Mouse (Mus musculus) neural tube, embryonic 13.5 days (tissue): ENCODE measurements around the gene Mon2. TPM values are rescaled to one million over a fixed set of nuclear protein-coding genes. Genes with fewer than 3 reads are reported as not detected.
"Not testable (repeated sequence)": the region's sequence is repeated elsewhere in the genome, so short reads cannot be mapped to it uniquely, and the experiment has no call there.

ENCODE experiments used
- ATAC-seq: fragments of 200-750 bp; cut with Nextera tagmentation; 2 replicates; pipeline ENCODE4 v1.8.0; 2017; ENCODE audit warnings: low read depth, mild to moderate bottlenecking, moderate TSS enrichment, moderate library complexity
- H3K27ac ChIP-seq: fragments of 300-500 bp; sonication (generic); replicated peaks from 2 replicates; pipeline ENCODE4 v1.5.1; 2015; ENCODE audit warnings: moderate library complexity, mild to moderate bottlenecking, inconsistent platforms
- H3K27me3 ChIP-seq: fragments of 300-500 bp; sonication (generic); 2 replicates; pipeline ENCODE4 v1.6.1; 2015; ENCODE audit warnings: mild to moderate bottlenecking, inconsistent platforms
- H3K36me3 ChIP-seq: fragments of 300-500 bp; sonication (generic); 2 replicates; pipeline ENCODE4 v1.6.1; 2015; ENCODE audit warnings: mild to moderate bottlenecking, inconsistent platforms
- H3K4me1 ChIP-seq: fragments of 300-500 bp; sonication (generic); replicated peaks from 2 replicates; pipeline ENCODE4 v1.6.1; 2015; ENCODE audit warnings: inconsistent platforms
- H3K4me2 ChIP-seq: fragments of 300-500 bp; sonication (generic); 2 replicates; pipeline ENCODE4 v1.6.1; 2015; ENCODE audit warnings: inconsistent platforms, mild to moderate bottlenecking, moderate library complexity
- H3K4me3 ChIP-seq: fragments of 300-500 bp; sonication (generic); 2 replicates; pipeline ENCODE4 v1.5.1; 2015; ENCODE audit warnings: mild to moderate bottlenecking, inconsistent platforms
- H3K9ac ChIP-seq: fragments of 300-500 bp; sonication (generic); 2 replicates; pipeline ENCODE4 v1.6.1; 2015; ENCODE audit warnings: moderate library complexity, mild to moderate bottlenecking, inconsistent platforms
- H3K9me3 ChIP-seq: fragments of 300-500 bp; sonication (generic); 2 replicates; pipeline ENCODE4 v1.6.1; 2016; ENCODE audit warnings: inconsistent platforms
- WGBS: fragments of 180-500 bp; shearing (Covaris S2); methylation state at CpG from one replicate; pipeline ENCODE4 v1.1.7; 2015; 5-methylcytosine and 5-hydroxymethylcytosine counted together
- polyA plus RNA-seq: library from polyadenylated mRNA; unstranded; fragments of >200 nt; fragmentation: Nextera tagmentation; extraction: Ambion mirVana; gene quantifications from 2 replicates; pipeline ENCODE4 v1.2.1, GENCODE M21; 2015

Gene Mon2
- polyA plus RNA-seq, 1 experiment from 2014 or later = 26.7 TPM

DNA sequence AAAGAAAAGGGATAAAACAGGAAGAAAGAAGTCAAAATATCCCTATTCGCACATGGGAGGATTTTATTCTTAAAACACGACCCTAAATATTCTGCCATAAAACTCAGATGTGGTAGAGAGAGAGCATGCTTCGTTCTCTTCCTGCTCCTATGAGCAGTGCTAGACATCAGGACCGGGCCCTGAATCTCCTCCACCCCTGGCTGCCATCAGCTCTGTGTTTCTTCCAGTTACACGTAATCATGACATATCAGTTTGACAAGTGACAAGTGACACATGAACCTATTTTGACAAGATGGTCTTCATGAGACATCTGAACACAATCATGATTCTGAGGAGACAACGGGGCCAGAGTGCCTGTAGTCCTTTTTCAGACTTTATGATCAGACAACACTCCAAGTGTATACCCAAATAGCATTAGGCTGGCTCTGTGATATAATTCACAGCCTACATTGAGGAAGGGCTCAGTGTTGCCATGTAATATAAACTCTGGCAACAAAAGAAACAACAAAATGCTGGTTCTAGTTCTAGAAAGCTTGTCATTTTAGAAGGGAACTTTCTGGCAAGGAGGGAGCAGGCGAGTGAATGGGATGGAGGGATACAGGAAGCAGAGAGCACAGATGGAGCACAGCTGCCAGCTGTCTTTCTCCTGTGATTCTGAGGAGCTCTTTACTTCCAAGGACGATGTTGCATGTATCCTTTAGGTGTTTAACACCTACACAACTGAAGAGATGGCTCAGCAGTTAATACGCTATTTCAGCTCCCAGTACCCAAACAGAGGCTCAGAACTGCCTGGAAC lies 20.9 kb downstream of the Mon2 start:
- ATAC-seq = no peak
- Histone ChIP-seq H3K4me1 (peaks cover 4% of the 10 kb centered on the region; the same call in 1 of the 2 replicates), H3K36me3 (peaks cover 18% of the 10 kb centered on the region), H3K9ac (no peak overlapping the region), H3K27ac (no peak overlapping the region), H3K9me3 (no peaks in the 10 kb centered on the region), H3K4me2 (no peak overlapping the region), H3K27me3 (no peaks in the 10 kb centered on the region), H3K4me3 (no peak overlapping the region)
- WGBS = 88% methylated on average over 9 of the region's 9 CpGs

GRCm38 (mm10) chr10:123053557-123053956 lies 22.7 kb downstream of the Mon2 start:
- Histone ChIP-seq H3K4me3 (no peak overlapping the region), H3K9ac (no peak overlapping the region), H3K36me3 (peaks cover 25% of the 10 kb centered on the region), H3K9me3 (no peaks in the 10 kb centered on the region), H3K4me2 (no peak overlapping the region), H3K4me1 (peaks cover 4% of the 10 kb centered on the region; the same call in 1 of the 2 replicates), H3K27ac (no peak overlapping the region), H3K27me3 (no peaks in the 10 kb centered on the region)
- WGBS = 89% methylated on average over 4 of the region's 4 CpGs
- ATAC-seq = no peak

- no peak for ATAC-seq
- WGBS = 79% methylated on average over 7 of the region's 7 CpGs
- no peak overlapping the region for H3K27ac ChIP-seq
Measured at GRCm38 (mm10) chr10:123052021-123052420, 24.3 kb downstream of the Mon2 start.

DNA sequence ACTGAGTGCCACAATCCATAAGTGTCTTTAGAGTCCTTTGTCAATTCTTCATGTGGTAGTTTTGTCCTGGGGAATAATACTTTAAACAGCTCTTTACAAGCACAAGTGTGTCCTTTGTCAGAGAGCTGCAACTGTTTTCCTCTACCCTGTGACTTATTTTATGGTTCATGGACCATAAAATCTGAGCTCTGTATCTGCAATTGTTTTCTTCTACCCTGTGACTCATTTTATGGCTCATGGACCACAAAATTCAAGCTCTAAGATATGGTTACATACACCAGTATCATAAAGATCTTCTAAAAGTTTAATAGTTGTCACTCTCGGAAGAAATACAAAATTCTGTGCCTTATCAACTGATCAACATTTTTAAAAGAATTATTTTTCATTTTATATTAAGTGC lies 27.6 kb downstream of the Mon2 start:
- Histone ChIP-seq H3K27me3 (no peaks in the 10 kb centered on the region), H3K4me1 (no peaks in the 10 kb centered on the region), H3K9me3 (no peaks in the 10 kb centered on the region), H3K9ac (no peak overlapping the region), H3K27ac (no peak overlapping the region), H3K4me2 (no peak overlapping the region), H3K36me3 (peaks cover 44% of the 10 kb centered on the region), H3K4me3 (no peak overlapping the region)
- ATAC-seq = no peak
- 76% methylated on average over 1 of the region's 1 CpGs for WGBS

More at GRCm38 (mm10) chr10:123052021-123052420, 24.3 kb downstream of the Mon2 start:
- Histone ChIP-seq H3K4me2 (no peak overlapping the region), H3K9me3 (no peaks in the 10 kb centered on the region), H3K4me1 (peaks cover 4% of the 10 kb centered on the region; the same call in 1 of the 2 replicates), H3K4me3 (no peak overlapping the region), H3K36me3 (peaks cover 25% of the 10 kb centered on the region), H3K27me3 (no peaks in the 10 kb centered on the region), H3K9ac (no peak overlapping the region)

DNA sequence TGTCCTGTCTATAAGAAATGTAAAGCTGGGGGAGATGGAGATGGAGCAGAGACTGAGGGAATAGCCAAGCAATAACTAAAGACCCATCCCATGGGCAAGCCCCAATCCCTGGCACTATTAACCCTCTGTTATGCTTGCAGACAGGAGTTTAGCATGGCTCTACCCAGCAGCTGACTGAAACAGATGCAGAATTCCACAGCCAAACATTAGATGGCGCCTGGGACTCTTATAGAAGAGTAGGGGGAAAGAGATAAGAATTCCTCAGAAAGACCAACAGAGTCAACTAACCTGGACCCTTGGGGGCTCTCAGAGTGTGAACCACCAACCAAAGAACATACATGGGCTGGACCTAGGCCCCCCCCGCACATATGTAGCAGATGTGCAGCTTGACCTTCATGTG lies 36.4 kb downstream of the Mon2 start:
- no peaks in the 10 kb centered on the region for H3K4me1 ChIP-seq
- no peak for ATAC-seq
- no peak overlapping the region for H3K27ac ChIP-seq
- H3K9ac ChIP-seq = no peak overlapping the region
- H3K4me3 ChIP-seq = no peak overlapping the region
- no peaks in the 10 kb centered on the region for H3K27me3 ChIP-seq
- H3K9me3 ChIP-seq = no peaks in the 10 kb centered on the region
- peaks cover 65% of the 10 kb centered on the region for H3K36me3 ChIP-seq
- no peak overlapping the region for H3K4me2 ChIP-seq
- 64% methylated on average over 2 of the region's 2 CpGs for WGBS

DNA sequence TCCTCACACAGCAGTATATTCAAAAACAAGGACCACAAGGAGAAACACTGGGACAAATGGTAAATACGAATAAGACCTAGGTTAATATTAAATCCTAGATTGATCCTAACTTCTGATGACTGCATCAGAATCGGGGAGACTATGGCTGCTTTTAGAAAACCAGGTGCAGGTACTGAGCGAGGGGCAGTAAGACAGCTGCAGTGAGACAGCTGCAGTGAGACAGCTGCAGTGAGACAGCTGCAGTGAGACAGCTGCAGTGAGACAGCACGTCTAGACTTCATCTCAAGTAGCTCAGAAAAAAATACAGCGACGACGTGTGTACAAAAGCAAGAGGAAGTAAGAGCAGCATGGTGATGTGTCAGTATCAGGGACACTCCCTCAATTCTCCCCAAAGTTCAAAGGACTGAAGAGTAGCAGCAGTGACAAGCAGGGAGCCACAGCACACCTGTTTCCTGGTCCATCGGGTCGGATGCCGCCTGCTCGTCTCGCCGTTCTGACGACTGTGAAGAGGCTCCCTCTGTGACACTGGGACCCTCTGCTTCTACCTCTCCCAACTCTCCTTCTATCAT lies 44.1 kb downstream of the Mon2 start:
- Histone ChIP-seq H3K27ac (no peak overlapping the region), H3K9me3 (no peaks in the 10 kb centered on the region), H3K4me3 (no peak overlapping the region), H3K4me2 (no peak overlapping the region), H3K9ac (no peak overlapping the region), H3K27me3 (no peaks in the 10 kb centered on the region), H3K4me1 (no peaks in the 10 kb centered on the region), H3K36me3 (peaks cover 90% of the 10 kb centered on the region)
- 89% methylated on average over 14 of the region's 14 CpGs for WGBS
- no peak for ATAC-seq

GRCm38 (mm10) chr10:123031449-123031848 lies 44.9 kb downstream of the Mon2 start:
- Histone ChIP-seq H3K27me3 (no peaks in the 10 kb centered on the region), H3K4me1 (no peaks in the 10 kb centered on the region), H3K4me3 (no peak overlapping the region), H3K27ac (no peak overlapping the region), H3K4me2 (no peak overlapping the region), H3K9ac (no peak overlapping the region), H3K9me3 (no peaks in the 10 kb centered on the region), H3K36me3 (peaks cover 90% of the 10 kb centered on the region)
- no peak for ATAC-seq
- 95% methylated on average over 8 of the region's 8 CpGs for WGBS

DNA sequence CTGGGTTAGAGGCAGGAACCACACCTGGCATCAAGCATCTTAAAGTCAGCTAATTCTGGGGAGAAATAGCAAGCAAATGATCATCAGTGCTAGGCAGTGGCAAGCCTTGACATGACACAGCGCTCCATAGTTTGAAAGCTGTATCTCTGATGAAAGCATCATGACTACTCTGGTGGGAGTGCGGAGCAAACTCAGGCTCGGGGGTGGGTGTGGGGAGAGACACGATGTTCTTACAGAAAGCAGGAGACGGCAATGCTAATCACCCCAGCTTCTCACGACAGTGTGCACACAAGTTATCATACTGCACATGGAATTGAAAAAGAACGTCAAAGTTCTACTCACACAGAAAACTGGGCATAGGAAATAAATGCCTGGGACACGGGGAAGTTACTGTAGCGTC lies 45.7 kb downstream of the Mon2 start:
- ATAC-seq = no peak
- Histone ChIP-seq H3K4me2 (no peak overlapping the region), H3K9ac (no peak overlapping the region), H3K36me3 (peaks cover 90% of the 10 kb centered on the region), H3K4me3 (no peak overlapping the region), H3K27me3 (no peaks in the 10 kb centered on the region), H3K4me1 (no peaks in the 10 kb centered on the region), H3K9me3 (no peaks in the 10 kb centered on the region), H3K27ac (no peak overlapping the region)
- WGBS = 96% methylated on average over 9 of the region's 9 CpGs

DNA sequence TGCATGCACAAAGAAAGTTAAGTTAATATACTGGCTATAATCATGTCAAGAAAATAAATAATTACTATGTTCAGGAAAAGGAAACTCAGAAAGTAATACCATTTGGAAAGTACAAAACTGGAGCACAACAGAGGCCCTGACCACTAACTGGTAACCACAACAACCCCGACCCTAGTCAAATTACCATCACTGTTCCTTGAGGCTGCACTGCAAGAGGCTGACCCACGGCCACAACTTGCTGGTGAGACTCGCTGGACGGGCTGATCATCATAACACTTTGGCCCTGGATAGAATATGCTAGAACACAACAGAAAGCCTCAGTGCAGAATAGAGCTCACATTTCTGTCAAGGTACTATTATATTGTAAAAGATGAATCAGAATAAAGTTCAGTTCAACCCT lies 47.4 kb downstream of the Mon2 start:
- Histone ChIP-seq H3K27me3 (no peaks in the 10 kb centered on the region), H3K9me3 (no peaks in the 10 kb centered on the region), H3K36me3 (peaks cover 90% of the 10 kb centered on the region), H3K9ac (no peak overlapping the region), H3K4me3 (no peak overlapping the region), H3K27ac (no peak overlapping the region), H3K4me1 (no peaks in the 10 kb centered on the region), H3K4me2 (no peak overlapping the region)
- 94% methylated on average over 4 of the region's 4 CpGs for WGBS
- no peak for ATAC-seq

GRCm38 (mm10) chr10:123026736-123027135 lies 49.6 kb downstream of the Mon2 start:
- H3K27me3 ChIP-seq, H3K4me1 ChIP-seq, H3K9ac ChIP-seq, H3K4me2 ChIP-seq, ATAC-seq, H3K27ac ChIP-seq, H3K4me3 ChIP-seq, H3K9me3 ChIP-seq: not testable (repeated sequence)
- WGBS = 98% methylated on average over 4 of the region's 4 CpGs
- H3K36me3 ChIP-seq = peaks cover 88% of the 10 kb centered on the region

- ATAC-seq = no peak
- H3K4me3 ChIP-seq = no peak overlapping the region
- H3K4me1 ChIP-seq = no peaks in the 10 kb centered on the region
- no peak overlapping the region for H3K4me2 ChIP-seq
- H3K36me3 ChIP-seq = peaks cover 76% of the 10 kb centered on the region
- H3K9me3 ChIP-seq = no peaks in the 10 kb centered on the region
- H3K27ac ChIP-seq = no peak overlapping the region
- H3K27me3 ChIP-seq = no peaks in the 10 kb centered on the region
- peak overlapping the region; percentile 38; the same call in 1 of the 2 replicates for H3K9ac ChIP-seq
- WGBS = 36% methylated on average over 18 of the region's 18 CpGs
Measured at GRCm38 (mm10) chr10:123013435-123013834, 62.9 kb downstream of the Mon2 start.

DNA sequence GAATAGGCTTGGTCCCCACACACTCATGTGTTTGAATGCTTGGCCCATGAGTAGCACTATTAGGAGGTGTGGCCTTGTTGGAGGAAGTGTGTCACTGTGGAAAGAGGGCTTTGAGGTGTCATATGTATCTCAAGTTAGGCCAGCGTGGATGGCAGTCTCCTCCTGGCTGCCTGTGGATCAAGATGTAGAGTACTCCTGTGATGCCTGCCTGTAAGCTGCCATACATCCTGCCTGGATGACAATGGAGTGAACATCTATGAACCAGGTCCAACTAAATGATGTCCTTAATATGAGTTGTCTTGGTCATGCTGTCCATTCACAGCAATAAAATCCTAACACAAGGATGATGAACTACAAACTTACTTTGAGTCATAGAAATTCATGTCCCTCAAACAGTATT lies 64.9 kb downstream of the Mon2 start:
- 94% methylated on average over 1 of the region's 1 CpGs for WGBS
- no peak for ATAC-seq
- Histone ChIP-seq H3K9ac (no peak overlapping the region), H3K27me3 (no peaks in the 10 kb centered on the region), H3K4me2 (no peak overlapping the region), H3K27ac (no peak overlapping the region), H3K9me3 (no peaks in the 10 kb centered on the region), H3K36me3 (peaks cover 76% of the 10 kb centered on the region), H3K4me3 (no peak overlapping the region), H3K4me1 (no peaks in the 10 kb centered on the region)
